Mouse (Mus musculus): ENCODE measurements at regions not wholly inside any gene's neighbourhood (a gene's known extent, or its start where the extent isn't known, plus 50 kb on each side); places are given as distances from the start of the nearest gene placed in this dataset.

DNA sequence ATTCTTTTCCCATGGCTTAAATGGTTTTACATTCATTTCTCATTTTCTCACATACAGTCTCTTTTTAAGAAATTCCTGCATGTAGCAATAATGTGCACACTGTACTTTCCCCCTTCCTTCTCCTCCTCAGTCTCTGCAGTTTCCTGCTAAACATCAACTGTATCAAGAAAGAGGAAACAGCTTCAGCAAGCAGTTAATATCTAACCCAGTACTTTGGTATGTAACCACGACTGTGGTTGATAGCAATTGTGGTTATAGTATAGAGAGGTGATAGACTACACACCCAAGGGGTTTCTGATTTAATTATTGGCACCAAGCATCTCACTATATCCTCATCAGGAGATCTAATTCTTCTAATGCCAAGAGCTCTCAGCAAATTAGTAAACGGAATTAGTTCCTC is 52.8 kb upstream of the Eci2 start:
- no peak for DNase-seq (ENCODE audit: low spot score in 2 of 2)

DNA sequence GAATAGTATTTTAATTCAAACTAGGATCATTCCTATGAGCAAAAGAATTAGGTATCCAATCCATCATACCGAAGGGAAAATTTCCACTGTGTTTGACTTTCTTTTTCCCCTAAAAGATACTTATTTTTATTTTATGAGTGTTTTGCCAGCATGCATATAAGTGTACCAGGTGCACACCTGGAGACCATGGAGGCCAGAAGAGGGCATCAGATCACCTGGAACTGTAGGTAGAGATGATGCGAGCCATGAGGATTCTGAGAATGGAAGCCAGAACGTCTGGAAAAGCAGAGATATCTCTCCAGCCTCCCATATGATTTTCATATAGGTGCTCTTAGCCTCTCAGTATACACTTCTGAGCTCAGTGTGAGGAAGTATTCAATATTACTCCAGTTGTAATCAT is 58.5 kb upstream of the Eci2 start:
- DNase-seq (ENCODE audit: low spot score in 2 of 2), result no peak

DNA sequence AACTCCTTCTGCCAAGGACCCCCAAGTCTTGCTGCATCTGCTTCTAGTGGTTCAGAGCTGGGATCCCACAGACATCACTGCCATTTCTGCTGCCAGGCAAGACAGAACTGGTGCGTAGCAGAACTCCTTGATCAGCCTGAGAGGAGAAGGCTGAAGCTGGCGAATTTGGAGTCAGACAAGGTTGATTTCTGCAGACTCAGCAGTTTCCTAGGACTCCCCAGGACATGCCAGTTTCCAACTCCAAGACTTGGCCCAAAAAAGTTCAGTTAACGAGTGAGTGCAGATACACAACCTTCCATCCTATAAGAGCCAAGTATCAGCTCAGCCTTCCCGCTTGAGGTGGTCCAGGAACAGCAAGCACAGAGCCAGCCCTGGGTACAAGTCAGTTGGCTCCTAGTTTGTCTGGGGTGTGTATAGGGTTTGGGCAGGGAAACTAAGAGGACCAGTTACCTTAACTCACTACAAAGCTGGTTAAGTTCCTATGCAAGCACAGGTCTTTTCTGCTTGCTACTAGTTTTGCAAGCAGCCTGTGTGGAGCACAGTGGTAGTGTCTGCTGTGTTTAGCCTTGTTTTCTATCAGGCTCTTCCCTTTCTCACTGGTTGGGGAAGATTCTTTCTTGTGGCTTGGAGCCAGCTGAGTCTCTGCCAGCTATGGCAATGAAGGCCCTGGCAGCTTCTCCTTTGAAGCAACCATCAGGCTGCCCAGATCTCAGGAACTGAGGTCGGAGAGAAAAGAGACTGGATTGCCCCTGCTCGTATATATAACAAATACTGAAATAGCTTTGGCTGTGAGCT is 60.5 kb upstream of the Eci2 start:
- DNase-seq (ENCODE audit: low spot score in 2 of 2), result peak; percentile 7 to 33

DNA sequence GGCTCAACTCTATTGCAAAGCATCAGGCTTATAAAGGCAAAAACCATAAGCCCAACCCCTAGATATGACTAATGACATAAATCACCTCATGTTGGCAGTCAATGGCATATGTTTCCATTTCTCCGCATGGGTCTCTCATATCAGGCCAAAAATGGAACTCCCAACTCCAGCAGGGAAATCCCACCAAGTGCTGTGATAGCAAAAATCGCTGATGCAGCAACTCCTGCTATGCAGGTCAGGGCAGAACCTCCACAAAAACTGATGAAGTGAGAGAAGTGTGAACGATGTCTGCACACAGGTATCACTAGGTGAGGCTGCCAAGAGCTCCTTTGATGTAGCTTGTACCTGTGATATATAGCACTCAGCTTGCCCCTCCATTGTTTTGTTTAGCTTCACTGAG is 64.3 kb upstream of the Eci2 start:
- DNase-seq (ENCODE audit: low spot score in 2 of 2), result no peak

DNA sequence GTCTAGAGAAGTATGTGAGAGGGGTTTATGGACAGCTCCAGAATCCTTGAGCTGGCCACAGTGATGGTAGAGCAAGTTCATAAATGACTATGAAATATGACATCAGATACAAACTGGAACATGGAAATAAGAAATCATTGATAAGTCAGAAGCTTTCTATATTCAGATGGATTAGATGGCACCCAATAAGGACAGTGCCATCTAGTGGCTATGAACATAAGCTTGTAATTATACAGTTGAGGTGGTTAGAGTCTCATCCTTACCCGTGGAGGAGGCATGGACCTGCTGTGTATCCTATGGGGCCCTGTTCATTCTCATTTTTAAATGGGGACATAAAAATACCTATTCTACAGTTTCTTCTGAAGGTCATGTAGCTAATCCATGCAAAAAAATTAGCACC is 92.9 kb upstream of the Eci2 start:
- DNase-seq (ENCODE audit: low spot score in 2 of 2), result no peak

DNA sequence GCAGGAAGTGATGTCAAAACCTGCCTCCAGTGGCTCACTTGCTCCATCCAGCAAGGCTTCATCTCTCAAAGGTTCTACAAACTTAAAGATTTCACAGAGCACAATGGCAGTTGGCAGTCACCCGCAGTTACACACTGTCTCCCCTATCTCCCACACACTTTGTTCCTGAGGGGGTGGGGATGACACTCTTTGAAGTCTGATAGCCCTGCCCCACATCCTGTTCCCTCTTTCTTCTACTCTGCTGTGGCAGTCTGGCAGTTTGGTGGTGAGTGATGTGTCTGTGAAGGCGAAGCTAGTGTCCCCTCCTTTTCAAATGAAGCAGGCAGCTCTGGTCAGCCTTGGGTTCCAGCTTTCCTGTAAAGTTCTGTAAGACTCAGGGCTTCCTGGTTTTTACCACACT is 102.6 kb upstream of the Eci2 start:
- DNase-seq (ENCODE audit: low spot score in 2 of 2), result no peak

DNA sequence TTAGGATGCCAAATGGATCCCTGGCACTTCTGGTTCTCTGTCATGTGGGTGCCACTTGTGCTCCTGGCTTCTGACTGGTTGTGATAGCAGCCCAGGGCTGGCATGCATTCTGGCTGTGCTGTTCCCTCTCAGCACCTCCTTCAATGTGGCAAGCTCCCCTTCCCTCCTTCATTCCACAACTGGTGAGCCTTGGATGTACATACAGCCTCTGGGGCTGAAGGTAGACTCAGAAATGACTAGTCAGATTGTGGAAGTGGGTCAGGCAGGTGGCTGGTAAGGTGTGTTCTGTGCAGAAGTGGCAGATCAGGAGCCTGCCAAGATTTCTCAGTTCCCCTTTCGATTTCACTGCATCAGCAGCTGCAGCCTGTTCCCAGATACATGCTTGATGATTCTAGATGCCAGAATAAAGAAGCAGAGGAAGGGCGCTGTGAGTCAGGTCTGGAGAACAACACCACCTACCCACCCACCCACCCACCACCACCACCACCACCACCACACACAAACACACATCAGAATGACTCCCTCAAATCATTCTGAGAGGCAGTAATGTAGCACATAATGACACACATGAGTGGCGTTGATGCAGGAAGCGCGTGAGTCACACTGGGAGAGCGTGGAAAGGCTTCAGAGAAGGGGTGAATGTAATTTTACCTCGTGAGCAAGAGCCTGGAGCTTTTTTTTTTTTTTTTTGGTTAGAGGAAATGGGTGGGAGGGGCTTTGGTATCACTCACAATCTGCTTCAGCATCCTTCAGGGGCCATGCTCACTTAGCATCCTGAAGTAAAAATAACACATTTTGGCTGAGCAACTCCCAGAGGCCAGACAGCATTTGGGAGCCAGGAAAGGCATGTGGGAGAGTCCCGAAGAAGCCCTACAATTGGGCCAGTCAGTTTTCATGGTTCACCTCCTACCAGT is 104.6 kb upstream of the Eci2 start:
- peak; percentile 26 to 29 for DNase-seq (ENCODE audit: low spot score in 2 of 2)

DNA sequence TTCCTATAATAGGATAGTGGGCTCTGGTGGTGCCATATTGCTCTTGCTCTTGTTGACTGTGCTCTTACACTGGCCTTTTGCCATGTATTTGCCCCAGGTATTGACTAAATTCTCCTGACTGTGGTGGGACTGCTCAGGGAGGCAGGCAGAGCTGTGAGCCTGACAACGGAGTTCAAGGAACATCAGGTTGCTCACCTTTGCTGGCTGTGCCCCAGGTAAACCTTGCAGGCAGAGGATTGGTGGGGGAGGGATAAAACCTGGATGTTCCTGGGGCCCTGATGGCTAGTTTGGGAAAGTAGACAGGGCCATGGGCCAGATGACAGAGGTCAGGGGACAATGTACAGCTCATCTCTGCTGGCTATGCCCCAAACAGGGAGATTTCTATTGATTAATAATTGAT is 124.7 kb upstream of the Eci2 start:
- DNase-seq (ENCODE audit: low spot score in 2 of 2), result no peak

DNA sequence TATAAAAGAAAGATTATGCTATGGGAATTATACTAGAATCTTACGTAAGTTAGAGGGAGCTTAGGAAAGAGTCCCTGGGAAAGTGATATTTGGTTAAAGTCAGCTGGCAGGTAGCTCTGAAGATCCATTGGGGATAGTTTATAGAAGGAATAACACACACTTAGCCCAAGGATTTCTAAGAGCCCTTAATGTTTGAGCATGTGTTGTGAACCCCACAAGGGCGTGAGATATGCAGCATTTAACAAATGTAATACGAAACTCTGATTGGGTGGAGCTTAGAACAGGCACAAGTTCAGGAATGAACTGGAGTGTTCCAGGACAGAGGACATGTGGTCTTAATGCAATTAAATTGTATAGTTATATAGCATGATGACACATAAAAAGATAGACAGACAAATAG is 132.6 kb upstream of the Eci2 start:
- no peak for DNase-seq (ENCODE audit: low spot score in 2 of 2)

DNA sequence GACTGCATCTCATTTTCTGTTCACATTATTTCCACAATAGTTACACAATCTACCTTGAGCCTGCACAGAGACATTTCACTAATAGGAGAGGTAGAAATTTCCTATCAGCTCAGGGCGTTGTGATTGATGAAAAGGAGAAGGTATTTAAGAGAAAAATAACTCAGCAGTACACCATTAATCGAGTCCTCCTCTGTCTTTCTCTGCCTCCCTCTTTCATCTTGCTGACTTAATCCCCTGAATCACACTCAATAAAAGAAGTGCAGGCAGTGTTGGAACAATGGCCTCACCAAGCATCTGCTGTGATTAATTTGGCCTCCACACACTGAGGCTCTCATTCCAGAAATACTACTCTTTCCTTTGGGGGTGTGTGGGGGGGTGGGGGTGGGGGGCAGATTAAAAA is 133.9 kb upstream of the Eci2 start:
- no peak for DNase-seq (ENCODE audit: low spot score in 2 of 2)

DNA sequence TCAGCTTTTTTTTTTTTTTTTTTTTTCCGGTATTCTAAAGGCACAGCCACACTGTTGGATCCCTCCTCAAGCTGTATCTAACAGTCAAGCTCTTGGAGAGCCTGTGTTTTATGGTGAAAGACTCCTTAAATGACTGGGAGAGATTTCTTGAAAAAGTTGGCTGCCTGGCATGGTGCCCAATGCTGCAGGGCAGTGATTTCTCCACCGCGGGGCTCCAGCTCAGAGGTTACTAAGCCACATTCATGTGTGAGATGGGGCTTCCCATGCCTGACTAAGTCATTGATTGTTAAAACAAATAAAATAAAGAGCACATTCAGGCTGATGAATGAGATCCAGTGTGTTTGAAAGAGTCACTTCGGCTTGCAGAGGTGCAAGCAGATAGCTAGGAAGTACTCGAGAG is 139.2 kb upstream of the Eci2 start:
- no peak for DNase-seq (ENCODE audit: low spot score in 2 of 2)

DNA sequence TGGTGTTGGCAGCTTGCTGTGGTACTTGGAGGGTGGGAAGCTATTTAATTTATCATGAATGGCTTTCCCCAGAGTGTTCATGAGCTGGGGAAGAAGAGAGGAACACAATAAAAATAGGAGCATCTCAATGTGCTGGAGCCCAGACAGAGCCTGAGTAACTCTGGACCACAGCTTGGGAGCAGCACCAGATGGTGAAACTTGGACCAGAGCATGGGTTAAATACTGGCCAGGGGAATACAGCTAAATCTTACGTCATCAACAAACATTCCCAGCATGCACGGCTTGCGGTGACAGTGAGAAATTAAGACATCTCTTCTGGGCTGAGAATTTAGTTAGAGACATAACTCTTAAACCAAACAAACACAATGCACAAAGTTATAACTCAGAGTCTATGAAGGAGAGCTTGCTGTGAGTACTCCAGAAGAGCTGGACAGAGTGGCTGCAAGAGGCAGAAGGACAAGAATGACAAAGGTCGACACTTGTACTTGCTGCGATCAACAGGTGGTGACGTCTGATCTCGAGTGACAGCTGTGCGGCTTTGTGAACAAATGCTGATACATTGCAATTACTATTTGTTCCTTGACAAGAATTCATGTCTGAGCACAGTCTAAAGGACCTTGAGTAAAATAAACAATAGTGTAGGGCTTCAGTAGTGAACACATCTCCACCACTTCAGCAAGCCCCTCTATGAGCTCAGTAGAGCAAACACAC is 140.1 kb upstream of the Eci2 start:
- DNase-seq (ENCODE audit: low spot score in 2 of 2), result no peak

DNA sequence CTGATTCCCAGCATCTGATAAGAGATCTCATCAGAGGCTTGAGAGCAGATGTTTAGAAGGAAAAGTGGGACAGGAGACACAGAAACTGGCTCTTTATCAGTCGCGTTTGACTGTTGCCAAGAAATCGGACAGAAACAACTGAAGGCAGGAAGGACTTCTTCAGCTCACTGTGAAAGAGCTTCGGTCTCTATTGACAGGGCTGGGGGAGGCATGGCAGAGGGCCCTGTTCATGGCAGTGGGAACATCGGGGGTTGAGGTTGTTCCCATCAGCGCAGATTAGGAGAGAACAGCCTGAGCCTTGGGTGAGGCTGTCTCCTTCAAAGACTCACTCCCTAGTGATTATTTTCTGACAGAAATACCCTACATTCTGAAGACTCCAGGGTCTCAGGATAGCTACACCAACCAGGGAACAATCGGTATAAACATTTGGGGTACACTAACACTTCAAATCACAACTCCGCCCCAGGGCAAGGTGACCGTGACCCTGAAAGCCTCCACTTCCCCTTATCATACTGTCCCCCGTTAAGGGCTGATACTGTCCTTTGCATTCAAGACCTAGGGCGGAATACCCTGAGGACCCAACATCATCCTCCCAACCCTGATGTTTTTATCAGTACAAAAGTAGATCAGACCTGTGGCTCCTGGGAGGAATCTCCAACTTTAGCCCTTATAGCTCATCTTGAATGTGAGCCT is 144.8 kb upstream of the Eci2 start:
- no peak for DNase-seq (ENCODE audit: low spot score in 2 of 2)

DNA sequence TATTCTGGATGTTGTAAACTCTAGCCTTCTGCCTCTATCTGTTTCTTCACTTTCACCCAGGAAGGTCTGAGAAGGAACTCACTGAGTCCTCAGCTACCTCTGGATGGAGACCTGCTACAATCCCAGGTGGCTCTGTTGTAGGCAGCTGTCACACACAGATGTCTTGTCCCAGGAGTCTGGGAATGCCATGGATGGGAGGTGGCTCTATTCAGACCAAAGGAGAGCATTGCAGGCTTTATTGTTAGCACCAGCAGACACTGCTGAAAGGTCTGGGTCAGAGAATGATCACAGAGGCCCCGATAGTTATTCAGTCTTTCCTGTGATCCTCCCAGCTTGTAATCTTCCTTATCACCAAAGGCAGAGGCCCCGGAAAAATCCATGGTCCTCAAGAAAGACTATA is 146.6 kb upstream of the Eci2 start:
- no peak for DNase-seq (ENCODE audit: low spot score in 2 of 2)

DNA sequence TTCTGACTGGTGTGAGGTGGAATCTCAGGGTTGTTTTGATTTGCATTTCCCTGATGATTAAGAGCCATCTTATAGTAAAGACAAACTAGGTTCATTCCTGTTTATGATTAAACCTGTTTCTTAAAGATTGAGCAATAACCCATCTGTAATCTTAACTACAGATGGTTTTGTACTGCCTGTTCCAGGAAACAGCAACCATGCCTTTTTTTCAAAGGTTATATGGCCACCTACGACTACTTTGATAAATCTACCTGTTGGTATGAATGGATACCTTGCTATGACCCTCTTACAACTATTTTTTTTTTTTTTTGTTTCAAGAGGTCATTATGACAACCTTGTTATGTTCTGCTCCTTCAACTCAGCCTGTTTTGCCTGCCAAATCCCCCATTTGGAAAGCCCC is 148.7 kb upstream of the Eci2 start:
- no peak for DNase-seq (ENCODE audit: low spot score in 2 of 2)

DNA sequence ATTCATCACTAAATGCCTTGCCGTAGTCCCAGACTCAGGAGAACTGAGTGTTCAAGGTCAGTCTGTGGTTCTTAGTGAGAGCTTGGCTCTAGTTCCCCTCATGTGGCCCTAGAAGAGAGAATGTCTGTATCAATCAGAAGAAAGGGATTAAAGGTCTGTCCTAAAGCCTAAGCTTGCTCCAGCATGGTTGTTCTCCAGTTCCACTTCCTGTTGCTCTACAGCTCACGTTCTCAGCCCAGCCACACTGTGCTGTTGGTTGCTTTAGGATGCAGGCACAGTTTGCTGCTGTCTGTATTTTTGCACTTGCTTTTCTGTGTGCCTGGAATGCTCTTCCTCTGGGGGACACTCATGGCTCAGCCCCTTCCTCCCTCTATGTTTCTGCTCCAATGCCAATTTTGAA is 150.4 kb upstream of the Eci2 start:
- no peak for DNase-seq (ENCODE audit: low spot score in 2 of 2)

DNA sequence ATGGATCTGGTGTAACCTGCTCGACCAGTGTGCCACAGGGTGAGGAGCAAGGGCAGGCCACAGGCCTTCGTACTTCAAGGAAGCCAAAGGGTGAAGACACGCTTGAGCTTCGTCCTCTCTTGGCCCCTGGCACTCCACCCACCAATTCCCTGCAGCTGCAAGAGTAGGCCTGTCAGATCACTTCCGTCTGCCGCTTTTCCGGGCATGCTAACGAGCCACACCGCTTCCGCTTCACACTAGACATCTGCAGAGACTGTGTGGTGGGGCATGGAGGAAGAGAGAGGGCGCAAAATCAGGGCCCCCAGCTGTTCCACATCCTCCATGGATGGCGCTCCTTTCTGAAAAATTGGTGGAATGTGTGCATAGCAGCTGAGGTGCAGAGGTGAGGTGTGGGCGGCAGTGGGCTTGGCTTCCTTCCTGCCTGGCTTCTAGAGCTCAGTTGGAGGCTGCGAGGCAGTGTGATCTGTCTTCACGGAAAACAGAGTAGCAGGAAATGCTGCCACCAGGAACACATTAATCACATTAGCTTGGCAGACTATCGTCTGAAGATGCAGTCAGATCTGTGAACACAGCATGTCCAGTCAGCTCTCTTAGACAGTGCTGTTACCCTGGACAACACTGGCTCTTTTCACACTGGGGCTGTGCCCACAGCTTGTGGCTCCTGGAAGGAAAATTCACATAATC is 162.3 kb upstream of the Eci2 start:
- peak in 1 of 2 experiments; percentile 16 for DNase-seq (ENCODE audit: low spot score in 2 of 2)

DNA sequence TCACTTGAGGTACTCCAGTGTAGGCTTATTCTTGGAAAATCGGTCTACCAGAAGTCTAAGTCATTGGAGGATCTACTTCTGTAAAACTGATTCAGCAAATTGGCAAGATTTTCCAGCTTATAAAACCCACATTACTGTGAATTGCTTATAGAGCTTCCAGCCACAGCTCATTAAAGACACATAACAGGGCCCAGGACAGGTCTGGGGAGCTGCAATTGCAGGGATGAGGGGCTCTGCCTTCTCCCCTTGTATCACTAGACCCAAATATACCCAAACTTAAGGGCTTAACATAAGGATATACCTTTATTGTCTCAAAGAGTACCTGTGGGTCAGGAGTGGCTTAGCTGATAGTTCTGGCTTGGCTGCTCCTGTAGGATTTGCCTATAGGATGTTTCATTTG is 175.2 kb upstream of the Eci2 start:
- DNase-seq (ENCODE audit: low spot score in 2 of 2), result no peak

DNA sequence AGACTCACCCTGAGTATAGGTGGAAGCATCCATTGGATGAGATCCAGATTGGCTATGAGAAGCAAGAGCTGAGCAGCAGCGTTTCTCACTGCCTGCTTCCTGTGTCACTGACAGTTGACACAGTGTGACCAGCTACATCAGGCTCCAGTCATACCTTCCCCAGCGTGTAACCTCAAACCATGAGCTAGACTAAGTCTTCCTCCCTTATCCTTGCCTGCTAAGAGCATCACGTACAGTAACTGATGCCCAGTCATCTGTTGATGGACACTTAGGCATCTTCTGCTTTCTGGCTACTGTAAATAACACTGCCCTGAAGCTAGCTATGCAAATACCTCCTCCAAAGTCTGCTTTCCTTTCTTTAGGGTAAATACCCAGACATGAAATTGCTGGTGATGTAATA is 181.4 kb upstream of the Eci2 start:
- no peak for DNase-seq (ENCODE audit: low spot score in 2 of 2)

DNA sequence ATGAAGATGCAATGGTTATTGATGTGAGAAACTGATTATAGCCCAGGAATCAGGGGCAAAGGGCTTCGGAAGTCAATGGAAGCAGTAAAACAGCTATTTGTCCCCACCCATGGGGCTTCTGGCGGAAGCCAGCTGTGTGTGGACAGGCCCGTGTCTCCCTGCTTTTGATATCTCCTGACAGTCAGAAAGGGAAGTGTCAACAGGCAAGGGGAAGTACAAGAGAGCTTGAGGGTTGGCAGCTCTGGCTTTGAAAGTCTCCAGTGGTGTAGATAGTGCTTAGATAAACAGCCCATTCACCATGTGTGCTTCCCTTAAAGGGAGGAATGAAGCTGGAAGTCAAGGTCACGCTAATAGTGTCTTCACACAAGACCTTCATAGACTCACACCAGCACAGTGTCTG is 182.7 kb upstream of the Eci2 start:
- DNase-seq (ENCODE audit: low spot score in 2 of 2), result no peak

DNA sequence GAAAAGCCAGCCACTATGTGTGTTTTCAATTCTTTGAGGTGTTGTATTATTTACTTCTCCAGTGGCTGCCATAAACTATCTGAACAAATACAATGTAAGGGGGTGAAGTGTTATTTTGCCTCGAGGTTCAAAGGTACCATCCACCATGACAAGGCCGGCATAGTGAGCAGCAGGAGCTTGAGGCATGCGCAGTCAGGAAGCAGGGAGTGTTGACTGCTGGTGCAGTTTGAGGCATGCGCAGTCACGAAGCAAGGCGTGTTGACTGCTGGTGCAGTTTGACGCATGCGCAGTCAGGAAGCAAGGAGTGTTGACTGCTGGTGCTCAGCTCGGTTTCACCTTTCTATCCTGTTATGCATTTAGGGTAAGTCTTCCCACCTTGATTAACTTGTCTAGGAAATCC is 184.9 kb upstream of the Eci2 start:
- DNase-seq (ENCODE audit: low spot score in 2 of 2), result no peak
